Mouse (Mus musculus) splenic B cell, adult 2 months (primary cell): ENCODE results near the gene Gngt2.

Experiments used
- DNase-seq: peaks from one replicate; pipeline ENCODE4 v3.0.0-alpha.2; 2011; ENCODE audit warnings: low read depth, low spot score
- H3K27me3 ChIP-seq: 2 replicates; pipeline ENCODE4 v1.6.1; 2012; ENCODE audit warnings: mild to moderate bottlenecking, low read length, moderate library complexity, mixed read lengths; ENCODE audit not compliant: control insufficient read depth, poor library complexity, insufficient read depth, severe bottlenecking
- H3K36me3 ChIP-seq: 2 replicates; pipeline ENCODE4 v1.6.1; 2012; ENCODE audit warnings: mild to moderate bottlenecking, low read length, moderate library complexity, mixed read lengths; ENCODE audit not compliant: control insufficient read depth, poor library complexity, insufficient read depth, severe bottlenecking

The Gngt2 gene

DNA sequence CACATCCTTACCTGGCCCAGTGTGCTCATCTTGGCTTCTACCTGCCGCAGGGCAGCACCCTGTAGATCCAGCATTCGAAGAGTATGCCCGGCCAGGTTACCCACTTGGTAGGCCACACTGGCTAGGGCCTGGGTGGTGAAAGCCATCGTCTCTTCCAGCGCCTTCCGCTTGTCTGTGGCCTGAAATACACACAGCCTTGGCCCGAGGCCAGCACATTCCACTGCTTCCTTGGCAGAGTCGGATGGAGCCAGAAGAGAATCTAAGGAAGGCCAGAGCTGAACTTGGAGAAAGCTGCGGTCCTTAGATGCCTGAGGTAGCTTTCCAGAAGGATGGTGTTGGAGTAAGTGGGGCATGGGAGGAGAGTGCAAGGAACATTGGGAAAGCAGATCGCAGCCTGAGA is at the start of gene Gngt2:
Gene Gngt2 (plus strand): TSS at position 158 of the 400 bp plus-strand sequence.
- DNase-seq, result no peak
- no peaks in the 10 kb centered on the region for H3K27me3 ChIP-seq
- peaks cover 13% of the 10 kb centered on the region for H3K36me3 ChIP-seq

DNA sequence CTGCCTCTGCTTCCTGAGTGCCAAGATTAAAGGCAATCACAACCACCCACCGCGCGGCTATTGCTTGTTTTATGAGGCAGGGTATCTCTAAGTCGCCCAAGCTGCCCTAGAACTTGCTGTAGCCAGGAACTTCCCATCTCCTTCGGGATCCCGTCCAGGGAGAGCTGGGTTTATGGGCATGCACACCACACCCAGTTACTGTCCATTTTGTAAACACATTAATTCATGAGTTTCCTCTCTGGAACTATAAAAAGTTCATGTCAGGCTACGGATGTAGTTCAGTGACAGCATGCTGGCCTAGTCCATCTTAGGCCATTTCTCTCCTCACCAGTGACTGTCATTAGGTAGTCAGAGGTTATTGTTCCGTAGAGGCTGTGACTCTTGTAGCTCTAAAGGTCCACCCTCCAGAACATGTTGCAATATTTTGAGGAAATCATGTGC is 47.5 kb upstream of the Gngt2 start:
- H3K27me3 ChIP-seq, result no peaks in the 10 kb centered on the region
- no peaks in the 10 kb centered on the region for H3K36me3 ChIP-seq
- no peak for DNase-seq

DNA sequence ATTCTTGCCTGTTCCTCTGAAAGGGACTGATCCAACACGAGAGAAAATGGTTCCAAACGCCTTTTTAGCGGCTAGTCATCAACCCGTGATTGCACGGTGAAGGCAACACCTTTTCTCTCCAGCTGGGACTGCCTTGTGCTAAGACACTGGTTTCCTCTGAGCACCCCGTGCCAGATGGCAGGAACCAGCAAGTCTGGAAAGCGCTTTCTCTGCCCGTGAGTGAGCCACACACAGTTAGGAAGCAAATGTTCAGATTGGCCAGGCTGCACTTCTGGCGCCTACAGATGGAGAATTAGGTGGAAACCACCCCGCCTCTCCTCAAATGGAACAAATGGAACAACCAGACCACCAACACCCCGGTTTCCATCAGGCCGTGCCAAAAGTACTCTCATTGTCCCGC is 45.2 kb upstream of the Gngt2 start:
- Histone ChIP-seq H3K27me3 (no peaks in the 10 kb centered on the region), H3K36me3 (no peaks in the 10 kb centered on the region)
- no peak for DNase-seq

DNA sequence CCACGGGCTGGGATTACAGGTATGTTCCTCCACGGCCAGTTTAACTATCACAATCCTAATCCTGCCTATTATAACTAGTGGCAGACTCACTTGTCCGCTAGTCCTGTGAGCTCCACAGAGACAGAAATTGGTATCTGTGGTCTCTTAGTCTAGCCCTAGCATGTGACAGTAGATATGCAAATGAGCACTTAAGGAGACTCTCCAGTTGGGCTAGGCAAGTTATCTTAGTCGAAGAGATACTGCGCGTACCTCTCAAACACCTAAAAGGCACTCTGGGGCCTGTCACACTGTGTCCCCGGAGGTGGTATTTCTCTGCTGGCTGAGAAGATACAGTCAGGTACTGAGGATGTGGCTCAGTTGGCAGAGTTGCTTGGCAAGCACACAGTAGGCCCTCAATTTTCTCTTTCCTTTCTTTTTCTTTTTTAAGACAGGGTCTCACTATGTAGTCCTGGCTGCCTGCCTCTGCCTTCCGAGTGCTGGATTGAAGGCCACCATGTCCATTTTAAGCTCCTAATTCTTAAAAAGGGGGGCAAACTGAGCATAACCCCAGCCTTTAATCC is 44.0 kb upstream of the Gngt2 start:
- no peak for DNase-seq
- no peaks in the 10 kb centered on the region for H3K36me3 ChIP-seq
- H3K27me3 ChIP-seq, result no peaks in the 10 kb centered on the region

DNA sequence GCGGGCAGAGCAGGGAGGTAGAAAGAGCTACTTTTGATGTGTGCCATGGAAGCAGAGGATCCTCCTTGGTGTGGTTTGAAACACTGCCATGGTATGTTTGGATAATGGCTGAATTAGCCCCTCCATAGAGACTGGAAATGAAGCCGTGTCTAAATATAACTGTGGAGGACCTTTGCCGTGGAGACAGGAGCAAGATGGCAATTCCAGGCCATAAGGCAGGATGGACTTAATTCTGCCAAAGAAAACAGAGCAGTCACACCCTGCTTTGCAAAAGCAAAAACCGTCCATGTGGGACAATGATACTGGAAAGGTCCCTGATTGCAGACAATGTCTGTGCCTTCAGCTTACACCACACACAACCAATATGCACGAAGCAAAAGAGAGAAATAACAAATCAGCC is 42.8 kb upstream of the Gngt2 start:
- no peak for DNase-seq

DNA sequence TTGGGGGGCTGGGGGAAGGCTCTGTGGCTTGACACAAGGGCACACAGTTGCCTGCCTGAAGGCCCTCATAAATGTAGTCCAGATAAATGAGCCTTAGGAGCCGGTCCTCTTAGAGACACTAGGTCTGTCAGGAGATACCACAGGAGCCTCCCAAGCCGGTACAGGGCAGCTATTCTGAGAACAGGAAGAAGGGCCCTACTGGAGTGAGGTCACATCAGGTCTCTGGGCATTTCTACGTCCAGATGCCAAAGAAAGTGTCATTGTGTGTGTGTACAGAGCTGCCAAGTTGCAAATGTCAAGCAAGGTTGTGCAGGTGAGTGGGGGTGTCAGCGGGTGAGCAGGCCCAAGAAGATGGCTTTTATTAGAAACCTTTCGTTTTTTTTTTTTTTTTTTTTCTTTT is 41.4 kb upstream of the Gngt2 start:
- Histone ChIP-seq H3K36me3 (no peaks in the 10 kb centered on the region), H3K27me3 (no peaks in the 10 kb centered on the region)
- DNase-seq, result no peak

More for the DNA sequence above, 42.8 kb upstream of the Gngt2 start:
- no peaks in the 10 kb centered on the region for H3K27me3 ChIP-seq
- no peaks in the 10 kb centered on the region for H3K36me3 ChIP-seq

DNA sequence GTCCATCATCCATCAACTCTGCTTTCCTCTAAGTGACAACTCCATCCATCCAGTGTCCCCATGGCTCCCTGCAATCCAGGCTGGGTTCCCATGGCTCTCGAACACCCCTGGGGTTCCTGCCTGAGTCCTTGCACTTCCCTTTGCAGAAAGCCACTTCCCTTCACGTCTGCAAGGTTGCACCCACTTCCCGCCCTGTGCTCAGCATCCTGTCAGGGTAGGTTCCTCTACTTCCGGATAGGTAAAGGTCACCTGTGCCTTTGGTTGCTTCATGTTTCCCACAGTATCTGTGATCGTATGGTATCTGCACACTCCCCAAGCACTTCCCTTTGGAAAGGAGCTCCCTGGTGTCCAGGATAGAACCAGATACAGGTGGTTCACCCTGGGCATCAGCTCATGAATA is 32.0 kb upstream of the Gngt2 start:
- peak; percentile 28 for DNase-seq
- Histone ChIP-seq H3K27me3 (no peaks in the 10 kb centered on the region), H3K36me3 (no peaks in the 10 kb centered on the region)

DNA sequence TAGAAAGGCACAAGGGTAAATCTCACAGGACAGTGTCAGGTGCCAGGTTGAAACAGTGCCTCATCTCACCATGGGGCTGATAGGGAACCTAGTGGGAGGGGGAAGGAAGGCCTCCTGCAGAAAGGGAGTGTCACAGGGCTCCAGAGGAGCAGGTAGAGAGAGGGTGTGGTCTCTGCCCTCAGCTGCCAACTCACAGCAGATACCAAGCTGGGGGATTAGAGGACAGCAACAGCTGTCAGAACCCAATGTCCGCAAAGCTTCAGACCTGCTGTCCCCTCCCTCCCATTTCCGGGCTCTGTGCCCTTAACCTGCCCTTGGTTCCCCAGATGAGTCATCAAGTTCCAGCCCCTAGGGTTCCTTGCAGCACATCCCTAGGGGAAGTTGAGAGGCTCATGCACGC is 31.5 kb upstream of the Gngt2 start:
- H3K36me3 ChIP-seq, result no peaks in the 10 kb centered on the region
- DNase-seq, result no peak
- no peaks in the 10 kb centered on the region for H3K27me3 ChIP-seq

DNA sequence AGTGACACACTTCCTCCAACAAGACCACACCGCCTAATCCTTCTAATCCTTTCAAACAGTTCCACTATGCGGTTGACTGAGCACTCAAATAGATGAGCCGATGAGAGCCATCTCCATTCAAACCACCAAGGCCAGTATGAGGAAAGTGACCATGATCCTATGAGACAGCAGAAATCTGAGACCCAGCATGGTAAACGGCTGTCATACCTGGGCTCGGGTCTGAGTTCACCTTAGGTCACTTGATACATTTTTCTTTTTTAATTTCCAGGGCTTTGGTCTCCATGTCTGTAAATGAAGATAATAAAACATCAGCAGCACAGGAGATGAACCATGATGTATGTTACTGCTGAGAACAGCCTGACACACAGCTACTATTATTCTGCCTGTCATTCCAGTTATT is 29.1 kb upstream of the Gngt2 start:
- H3K27me3 ChIP-seq, result no peaks in the 10 kb centered on the region
- no peak for DNase-seq
- no peaks in the 10 kb centered on the region for H3K36me3 ChIP-seq

DNA sequence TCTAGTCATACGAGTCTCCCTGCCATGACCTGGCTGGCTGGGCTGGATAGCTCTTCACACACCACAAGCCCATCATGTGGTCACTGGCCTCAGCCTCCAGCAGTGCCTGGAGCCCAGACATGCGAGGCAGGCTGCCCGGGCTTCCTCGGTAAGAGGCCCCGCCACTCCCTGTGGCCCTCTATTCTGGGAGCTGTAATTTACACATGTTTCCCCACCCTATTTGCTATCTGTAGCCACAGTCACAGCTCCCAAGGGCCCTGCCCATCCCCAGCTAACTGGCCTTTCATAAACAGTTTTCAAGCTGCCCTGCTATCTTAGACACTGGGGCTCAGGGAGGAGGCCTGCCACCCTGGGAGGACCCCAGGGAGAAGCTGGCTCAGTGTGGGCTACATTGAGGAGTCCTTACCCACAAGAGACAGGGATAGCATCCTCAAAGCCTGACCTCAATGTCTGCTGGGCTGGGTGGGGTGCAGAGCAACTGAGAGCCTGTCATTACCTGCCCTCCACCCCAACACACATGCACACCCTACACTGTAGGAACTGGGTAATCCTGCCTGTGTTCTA is 28.5 kb upstream of the Gngt2 start:
- DNase-seq, result no peak
- H3K36me3 ChIP-seq, result no peaks in the 10 kb centered on the region
- no peaks in the 10 kb centered on the region for H3K27me3 ChIP-seq

DNA sequence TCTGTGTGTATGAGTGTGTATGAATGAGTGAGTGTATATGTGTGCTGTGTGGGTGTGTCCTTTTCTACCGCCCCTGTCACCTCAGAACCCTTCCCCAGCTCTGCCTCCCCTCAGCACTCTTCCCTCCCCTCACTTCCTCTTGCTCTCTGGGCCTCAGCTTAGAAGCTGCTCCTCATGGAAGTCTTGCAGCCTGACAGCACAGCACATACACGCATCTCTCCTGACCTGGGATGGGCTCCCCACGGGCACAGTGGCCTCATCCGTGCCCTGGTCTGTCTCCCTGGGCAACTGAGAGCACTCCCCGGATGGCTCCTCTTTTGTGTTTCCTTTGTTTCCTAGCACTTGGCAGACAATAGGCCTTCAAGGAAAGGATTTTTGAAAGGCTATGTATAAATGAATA is 27.4 kb upstream of the Gngt2 start:
- no peak for DNase-seq
- Histone ChIP-seq H3K36me3 (no peaks in the 10 kb centered on the region), H3K27me3 (no peaks in the 10 kb centered on the region)

DNA sequence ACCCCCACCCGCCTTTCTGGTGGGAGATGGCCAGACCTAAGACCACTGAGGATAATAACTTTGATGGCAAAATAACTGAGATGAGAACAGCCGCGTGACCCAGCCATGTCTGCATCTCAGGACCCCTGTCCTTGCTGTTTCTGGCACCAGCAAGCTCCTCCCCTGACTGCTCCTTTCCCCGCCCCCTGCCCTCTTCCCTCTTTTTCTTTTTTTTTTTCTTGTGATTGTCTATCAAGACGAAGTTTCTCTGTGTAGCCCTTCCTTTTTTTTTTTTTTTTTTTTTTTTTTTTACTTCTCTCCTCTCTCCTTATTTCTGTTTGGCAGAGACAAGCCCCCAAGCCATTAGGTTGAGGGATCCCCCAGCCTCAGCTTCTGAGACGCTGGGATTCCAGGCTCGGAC is 26.2 kb upstream of the Gngt2 start:
- Histone ChIP-seq H3K27me3 (no peaks in the 10 kb centered on the region), H3K36me3 (no peaks in the 10 kb centered on the region)
- no peak for DNase-seq

DNA sequence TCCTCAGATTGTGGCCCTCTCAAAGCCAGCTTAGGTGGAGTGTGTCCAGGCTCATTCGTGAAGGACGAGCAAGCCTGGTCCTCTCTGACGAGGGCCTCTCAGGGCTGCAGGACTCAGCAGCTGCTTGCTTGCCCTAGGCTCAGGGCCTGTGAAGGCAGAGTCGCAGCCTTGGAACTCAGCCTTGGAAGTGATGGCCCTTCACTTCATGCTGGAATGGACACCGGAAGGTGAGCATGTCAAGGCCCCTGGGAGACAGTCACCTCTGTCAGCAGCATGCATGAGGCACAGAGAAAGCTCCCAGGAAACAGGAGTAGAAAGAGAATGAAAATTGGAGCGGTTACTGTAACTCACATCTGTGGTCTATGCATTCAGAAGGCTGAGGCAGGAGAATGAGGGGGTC is 25.3 kb upstream of the Gngt2 start:
- Histone ChIP-seq H3K27me3 (no peaks in the 10 kb centered on the region), H3K36me3 (no peaks in the 10 kb centered on the region)
- DNase-seq, result no peak

DNA sequence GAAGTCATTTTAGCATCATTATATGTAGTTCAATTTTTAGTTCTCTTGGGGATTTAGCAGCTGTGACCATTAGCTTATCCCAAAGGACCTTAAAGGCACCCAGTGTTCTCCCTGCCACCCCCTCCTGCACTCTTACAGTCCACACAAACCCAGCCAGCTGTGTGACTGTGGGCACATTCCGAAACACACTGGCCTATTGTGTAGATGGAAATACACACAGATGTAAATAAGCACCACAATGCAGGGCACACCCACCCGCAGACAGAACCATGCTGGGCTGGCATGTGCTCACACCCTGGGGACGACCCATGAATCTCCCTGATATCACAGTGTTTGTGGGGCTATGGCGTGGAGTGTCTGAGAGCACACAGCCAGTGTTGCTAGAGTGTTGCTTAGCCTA is 24.8 kb upstream of the Gngt2 start:
- no peaks in the 10 kb centered on the region for H3K27me3 ChIP-seq
- no peak for DNase-seq

DNA sequence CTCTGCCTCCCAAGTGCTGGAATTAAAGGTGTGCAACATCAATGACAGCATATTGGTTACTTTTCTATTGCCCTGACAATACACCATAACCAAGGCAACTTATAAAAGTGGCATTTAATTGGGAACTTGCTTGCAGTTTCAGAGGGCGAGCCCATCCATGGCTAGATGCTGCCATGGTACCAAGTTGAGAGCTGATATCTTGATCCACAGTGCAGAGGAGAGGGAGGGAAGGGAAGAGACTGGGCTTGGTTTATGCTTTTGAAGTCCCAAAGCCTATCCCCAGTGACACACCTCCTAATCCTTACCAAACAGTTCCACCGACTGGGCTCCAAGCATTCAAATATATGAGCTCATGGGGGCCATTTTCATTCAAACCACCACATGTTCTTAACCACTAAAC is 22.9 kb upstream of the Gngt2 start:
- Histone ChIP-seq H3K36me3 (no peaks in the 10 kb centered on the region), H3K27me3 (no peaks in the 10 kb centered on the region)
- DNase-seq, result no peak

More for the DNA sequence above, 24.8 kb upstream of the Gngt2 start:
- no peaks in the 10 kb centered on the region for H3K36me3 ChIP-seq

DNA sequence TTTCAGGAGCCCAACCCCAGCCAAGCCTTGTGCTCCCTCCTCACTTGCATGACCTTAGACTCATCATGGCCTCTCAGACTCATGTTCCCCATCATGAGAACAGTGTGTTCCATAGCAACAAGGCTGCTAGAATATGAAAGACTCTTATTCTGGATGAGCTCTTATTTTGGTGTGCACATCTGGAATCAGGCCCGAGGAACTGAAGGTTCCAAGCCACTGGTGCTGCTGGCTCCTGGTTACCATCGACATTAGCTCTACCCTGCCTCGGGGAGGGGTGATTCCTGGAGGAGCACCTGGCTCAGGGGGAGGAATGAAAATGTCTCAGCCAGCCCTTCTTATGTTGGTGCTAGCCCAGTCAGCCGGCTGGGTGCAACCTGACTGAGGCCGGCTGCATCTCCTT is 22.2 kb upstream of the Gngt2 start:
- DNase-seq, result no peak
- H3K36me3 ChIP-seq, result no peaks in the 10 kb centered on the region
- H3K27me3 ChIP-seq, result no peaks in the 10 kb centered on the region
